Mouse (Mus musculus) right cerebral cortex, postnatal 10 days (tissue): Measurements from ENCODE around the gene Inafm1.
A peak's percentile ranks its signal among the peaks of the same experiment; 100 is the strongest.
"Not testable (repeated sequence)": the region's sequence is repeated elsewhere in the genome, so short reads cannot be mapped to it uniquely, and the experiment has no call there.

Experiments used
- DNase-seq, 2 experiments: peaks; one replicate each; pipeline ENCODE4 v3.0.0; 2021; ENCODE audit warnings: low spot score in 2 of 2

Gene Inafm1

DNA sequence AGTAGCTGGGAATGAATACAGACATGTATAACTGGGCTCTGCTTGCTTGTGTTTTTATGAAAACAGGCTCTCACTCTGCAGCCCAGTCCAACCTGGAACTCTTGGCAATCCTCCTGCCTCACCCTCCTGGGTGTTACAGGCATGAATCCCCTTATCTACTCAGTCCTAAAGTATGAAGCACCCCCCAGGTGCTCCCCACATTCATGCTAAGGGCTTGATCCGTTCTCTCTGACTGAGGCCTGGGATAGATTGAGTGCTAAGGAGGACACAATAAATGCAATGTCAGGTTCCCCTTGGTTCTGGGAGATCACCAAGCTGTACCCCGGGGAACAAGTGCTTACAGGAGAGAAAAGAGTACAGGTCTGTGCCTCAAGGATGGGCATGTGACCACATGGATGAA lies 24.2 kb upstream of the Inafm1 start:
- DNase-seq, result no peak

DNA sequence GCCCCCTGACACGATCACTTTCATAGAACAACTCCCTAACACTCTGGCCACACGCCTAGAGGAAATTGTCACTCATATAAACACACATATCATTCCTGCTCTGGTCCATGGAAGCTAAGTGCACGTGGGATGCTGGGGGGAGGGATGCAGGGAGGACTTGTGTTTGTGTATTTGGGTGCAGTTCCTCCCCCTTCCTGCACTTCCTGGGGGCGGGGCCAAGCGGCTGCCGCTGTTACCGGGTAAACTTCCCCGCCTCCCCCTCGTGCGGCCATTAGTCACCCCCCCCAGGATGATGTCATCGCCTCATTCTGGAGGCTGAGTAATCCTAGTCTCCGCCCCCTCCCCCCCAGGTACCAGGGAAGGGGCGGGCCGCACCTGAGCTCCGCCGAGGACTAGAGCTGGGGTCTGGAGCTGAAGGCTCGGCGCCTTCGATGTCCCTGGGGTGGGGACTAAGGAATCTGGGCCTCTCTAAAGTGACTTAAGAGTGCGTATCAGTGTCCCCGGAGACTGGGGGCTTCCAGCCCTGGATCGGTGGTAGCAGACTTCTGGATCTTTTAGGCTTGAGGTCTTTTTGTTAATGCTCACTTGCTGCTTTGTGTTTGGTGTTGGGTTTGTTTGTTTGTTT lies 23.5 kb upstream of the Inafm1 start:
- DNase-seq, result peak; percentile 87 to 88

DNA sequence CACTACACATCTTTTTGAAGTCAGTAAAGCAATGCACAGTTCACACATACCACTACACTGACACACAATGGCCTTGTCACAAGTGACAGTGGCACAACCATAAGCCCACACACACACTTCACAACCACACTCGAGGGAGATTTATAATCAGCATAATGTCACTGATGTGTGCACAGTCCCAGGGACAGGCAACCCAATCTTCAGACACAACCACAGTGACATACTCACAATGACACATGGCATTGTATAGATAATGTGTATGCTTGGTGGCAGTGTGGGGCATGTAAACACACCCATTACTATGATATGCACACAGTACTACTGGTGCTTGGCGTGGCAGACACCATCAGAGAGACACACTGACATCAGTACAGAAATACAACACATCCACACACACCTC lies 22.7 kb upstream of the Inafm1 start:
- DNase-seq, result peak in 1 of 2 experiments; percentile 27

DNA sequence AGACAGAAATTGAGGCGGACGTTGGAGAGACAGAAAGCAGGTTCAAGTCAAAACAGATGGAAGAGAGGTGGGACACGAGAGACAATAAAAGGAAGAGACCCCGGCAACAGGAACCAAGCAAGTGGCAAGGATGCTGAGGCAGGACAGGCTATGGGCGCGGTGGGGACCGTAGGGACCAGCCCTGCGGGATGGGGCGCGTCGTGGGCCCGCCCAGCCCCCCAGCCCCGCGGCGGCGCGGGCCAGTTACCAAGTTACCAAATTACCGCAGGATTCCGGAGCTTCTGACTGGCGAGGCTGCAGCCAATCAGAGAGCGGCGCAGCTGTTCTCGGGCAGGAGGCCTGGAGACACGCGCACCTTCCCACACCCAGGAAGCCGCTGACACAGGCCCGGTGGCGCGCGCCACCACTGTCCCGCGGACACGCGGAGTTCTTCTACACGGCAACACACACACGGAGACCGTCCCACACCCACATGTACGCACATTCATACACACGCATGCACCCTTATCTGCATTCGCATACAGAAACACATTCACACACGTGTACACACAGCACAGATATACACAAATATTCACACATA lies 22.0 kb upstream of the Inafm1 start:
- peak; percentile 87 to 92 for DNase-seq

DNA sequence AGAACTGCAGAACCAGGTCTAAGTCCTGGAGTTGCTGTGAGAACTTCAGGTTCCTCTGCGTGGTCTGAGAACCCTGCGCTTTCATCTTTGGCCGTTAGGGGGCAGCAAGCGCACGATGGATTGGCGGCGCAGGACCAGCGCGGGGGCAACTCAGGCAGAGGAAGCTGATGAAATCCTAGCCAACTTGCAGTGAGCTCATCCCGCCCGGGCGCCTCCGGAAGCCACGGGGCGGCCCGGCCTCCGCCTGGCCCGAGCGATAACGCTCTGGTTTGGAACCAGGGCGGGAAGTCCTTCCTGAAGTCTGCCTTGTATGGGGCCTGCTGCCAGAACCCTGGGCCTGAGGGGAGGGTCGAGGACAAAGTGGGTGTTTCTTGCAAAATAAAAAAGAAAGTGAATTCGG lies 21.4 kb upstream of the Inafm1 start:
- peak; percentile 92 to 95 for DNase-seq

DNA sequence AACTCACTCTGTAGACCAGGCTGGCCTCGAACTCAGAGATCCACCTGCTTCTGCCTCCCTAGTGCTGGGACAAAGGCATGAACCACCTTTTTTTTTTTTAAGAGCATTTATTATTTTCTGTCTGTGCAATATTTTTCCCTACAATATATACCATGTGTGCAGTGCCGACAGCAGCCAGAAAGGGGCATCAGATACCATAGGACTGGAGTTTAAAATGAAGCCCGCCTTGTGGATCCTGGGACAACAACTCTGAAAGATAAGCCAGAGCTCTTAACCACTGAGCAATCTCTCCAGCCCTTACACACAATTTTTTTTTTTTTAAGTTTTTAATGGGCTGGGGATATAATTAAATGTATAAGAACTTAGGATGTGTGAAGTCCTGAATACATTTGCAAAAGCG lies 20.9 kb upstream of the Inafm1 start:
- peak; percentile 64 to 68 for DNase-seq

DNA sequence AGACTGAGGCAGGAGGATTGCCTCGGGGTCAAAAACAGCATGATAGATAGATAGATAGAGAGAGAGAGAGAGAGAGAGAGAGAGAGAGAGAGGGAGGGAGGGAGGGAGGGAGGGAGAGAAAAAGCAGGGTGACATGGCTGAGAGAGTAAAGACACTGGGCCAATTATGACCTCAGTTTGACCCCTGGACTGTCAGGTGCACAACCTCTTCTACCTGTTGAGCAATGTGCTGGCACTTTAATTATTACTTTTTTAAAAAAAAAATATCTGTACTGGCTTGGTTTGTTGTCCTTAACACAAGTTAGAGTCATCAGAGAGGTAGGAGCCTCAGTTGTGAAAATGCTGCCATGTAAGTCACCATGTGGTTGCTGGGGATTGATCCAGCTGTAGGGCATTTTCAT lies 14.4 kb upstream of the Inafm1 start:
- no peak for DNase-seq

DNA sequence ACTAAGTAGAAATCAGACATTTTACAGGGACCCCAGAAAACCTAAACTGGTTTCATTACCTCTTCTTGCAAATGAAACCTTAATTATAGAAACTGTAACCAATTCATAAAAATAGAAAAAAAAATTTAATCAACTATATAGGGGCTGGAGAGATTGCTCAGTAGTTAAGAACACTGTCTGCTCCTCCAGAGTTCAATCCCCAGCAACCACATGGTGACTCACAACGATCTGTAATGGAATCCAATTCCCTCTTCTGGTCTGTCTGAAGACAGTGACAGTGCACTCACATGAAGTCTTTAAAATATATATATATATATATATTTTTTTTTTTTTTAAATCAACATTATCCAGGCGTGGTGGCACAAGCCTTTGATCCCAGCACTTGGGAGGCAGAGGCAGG lies 13.6 kb upstream of the Inafm1 start:
- DNase-seq, result no peak

DNA sequence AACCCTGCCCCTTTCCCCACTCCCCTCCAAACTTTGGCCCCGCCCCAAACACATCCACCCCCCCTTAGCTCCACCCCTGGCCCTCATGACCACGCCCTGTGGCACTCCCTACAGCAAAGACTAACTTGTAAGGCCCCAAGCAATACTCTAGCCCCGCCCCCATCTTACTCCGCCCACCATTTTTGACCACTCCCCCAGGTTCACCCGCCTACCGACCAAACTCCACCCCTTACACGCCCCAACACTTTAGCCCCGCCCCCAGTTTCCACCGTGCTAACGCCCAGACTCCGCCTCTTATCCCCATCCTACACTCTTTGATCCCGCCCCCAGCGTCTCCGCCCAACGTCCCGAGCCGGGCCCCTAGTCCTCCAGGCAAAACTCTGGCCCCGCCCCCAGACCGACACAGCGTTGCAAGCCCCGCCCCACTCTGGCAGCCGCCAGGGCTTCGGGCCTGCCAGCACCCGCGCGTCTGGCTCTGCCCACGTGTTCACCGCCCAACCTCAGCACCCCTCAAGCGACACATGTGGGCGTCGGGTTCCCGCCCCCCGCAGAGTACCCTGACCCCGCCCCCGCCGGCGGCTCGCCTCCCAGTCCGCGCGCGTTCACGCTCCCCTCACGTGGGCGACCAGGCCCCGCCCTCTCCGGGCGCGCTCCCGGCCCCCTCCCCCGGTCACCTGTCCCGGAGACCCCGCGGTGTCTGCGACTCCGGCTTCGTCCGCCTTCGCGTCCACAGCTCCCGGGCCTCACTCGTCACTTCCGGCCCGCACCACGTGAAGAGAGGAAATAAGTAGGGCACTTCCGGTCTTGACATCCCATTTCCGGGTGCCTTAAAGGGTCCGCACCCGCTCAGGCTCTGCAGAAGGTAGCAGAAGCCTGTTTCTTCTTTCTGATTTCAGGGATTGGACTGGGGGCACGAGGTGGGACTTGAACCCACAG lies 12.9 kb upstream of the Inafm1 start, which contains the start of gene Ccdc9:
Ccdc9 (minus strand) TSS at position 770 of the 936 bp plus-strand sequence.
- DNase-seq, result peak; percentile 99 to 100

DNA sequence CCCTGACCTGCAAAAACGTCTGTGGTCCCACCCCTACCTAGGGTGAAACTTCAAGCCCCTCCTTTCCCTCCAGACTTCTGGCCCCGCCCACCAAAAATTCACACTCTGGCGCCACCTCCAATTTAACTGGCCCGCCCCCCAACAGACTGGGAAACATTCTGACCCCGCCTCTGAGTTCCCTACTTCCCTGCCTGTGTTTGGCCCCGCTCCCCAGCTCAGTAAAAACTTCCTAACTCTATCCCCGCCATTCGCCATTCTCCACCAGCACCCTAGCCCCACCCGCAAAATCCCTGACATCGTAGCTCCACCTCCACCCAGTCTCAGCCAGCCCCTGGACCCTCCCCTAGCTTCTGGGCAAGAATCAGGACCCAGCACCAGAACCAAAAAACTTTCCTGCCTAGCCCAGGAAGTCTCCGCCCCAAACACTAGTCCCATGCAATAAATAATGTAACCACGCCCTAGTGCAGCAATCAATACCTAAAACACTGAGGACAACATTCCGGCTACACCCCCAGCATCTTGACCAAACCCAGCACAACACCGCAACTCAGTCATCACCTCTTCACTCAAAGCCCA lies 12.1 kb upstream of the Inafm1 start:
- DNase-seq, result peak; percentile 69 to 72

DNA sequence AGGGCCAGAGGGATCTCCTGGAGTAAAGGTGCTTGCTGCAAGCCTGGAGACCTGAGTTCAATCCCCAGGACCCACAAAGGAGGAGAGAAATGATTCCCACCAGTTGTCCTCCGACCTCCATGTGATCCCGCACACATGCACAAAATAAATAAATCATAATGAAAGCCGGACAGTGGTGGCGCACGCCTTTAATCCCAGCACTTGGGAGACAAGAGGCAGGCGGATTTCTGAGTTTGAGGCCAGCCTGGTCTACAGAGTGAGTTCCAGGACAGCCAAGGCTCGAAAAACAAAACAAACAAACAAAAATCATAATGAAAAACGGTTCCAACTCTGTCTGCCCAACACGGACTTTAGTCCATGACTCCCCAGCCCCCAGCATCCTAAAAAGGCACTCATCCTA lies 11.5 kb upstream of the Inafm1 start:
- peak in 1 of 2 experiments; percentile 34 for DNase-seq

DNA sequence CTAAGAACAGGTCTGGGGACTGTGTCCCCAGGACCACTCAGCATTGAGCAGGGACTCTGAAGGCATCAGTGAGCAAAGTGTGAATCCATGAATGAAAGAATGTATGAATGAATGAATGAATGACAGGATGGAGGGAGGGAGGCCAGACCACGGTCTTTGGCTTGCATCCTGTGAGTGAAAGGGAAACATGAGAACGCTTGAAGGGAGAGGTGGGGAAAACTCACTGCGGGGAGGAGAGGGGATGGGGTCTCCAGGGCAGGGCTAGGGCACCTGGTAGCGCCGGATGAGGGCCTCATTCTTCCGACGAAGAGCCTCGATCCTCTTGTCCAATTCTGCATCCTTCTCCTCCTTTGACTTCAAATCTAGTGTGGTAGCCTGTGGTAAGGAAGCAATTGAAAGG lies 10.6 kb upstream of the Inafm1 start:
- peak in 1 of 2 experiments; percentile 23 for DNase-seq

DNA sequence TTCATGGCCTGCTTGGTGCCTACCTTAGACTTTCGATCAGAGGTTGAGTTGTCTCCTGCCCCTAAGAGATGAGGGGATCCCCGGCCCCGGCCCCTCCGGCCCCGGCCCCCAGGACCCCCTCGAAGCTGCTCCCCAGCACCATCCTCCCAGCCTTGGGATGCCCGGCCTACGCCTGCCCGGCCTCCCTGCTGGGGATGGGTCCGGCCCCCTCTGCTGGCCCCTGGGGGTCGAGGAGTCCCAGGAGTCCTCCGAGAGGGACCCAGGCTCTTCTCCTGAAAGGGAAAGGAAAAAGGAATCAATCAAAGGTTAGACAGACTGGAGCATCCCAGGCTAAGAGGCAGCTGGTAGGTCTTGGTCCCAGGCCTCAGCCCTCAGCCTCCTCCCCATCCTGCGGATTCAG lies 8.9 kb upstream of the Inafm1 start:
- DNase-seq, result no peak

DNA sequence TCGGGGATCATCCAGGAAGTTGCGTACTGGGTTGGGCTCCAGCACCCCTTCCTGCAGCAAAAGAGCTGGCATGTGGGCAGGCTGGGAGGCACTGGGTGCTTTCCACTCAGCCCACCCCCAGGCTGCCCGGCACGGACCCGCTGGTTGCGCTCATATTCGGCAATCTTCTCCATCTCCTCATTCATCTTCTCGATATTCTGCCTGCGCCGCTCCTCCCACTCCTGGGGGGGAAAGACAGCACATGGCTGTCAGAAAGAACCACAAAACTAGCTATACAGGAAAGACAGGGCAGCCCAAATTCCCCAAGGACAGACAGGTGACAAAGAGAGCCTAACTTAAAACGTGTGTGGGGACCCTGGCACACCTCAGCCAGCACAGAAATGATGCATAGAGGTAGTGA lies 7.3 kb upstream of the Inafm1 start:
- peak in 1 of 2 experiments; percentile 32 for DNase-seq

DNA sequence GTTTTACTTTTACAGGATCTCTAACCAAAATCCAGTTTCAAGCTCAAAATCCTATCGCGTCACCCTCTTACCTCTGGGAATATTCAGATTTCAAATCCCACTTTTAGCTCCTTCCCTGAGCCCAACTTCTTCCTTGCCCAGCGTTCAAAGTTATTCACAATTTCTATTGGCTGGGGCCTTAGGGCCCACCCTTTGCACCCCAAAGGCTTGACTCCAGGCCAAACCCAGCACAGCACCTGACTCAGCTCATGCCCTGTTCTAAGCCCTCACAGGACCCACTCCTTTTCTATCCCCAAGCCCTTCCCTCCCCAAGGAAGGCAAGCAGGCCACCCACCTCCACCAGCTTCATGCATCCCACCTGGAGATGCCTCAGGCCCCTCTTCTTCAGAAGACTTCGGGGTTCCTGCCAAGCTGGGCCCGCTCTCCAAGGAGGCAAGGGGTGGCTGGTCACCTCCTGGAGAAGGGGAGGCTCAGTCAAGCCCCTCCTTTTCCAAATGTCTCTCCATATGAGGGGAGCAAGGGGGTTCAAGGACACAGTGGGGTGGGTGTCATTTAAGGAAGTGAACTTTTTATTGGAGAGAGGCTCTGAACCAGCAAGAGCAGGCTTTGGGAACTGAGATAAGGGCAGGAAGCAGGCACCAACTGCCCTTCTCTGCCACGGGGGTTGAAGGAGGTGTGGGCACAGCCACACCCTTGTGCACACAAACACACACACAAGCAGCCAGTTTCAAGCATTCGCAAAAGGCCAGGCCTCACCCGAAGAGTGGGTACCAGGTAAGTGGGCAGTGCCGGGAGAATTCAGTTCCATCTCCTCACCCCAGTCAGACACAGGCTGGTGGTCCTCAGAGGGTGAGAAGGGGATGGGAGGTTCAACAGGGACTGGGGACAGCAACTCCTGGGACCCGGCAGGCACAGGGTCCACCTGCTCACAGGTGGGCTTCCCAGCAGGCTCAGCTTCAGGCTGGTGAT lies 1.8 kb upstream of the Inafm1 start:
- peak in 1 of 2 experiments; percentile 28 for DNase-seq

DNA sequence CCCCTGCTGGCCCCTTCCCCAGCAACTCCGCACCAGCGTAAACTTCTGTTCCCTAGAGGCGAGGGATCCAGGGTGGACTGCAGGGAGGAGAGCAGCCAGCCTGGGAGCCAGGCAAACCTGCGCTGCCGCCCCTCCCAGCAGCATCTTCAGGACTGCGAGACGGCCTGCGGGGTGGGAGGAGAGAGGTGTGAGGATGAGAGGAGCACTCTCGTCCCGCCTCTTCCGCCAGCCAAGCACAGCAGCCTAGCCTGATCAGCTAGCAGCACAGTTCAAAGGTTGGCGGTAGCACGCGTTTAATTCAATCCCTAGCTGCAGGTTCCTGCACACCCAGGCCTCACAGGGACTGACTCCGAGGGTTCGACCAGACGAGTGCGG lies 336 bp upstream of the Inafm1 start:
- peak; percentile 76 to 80 for DNase-seq

DNA sequence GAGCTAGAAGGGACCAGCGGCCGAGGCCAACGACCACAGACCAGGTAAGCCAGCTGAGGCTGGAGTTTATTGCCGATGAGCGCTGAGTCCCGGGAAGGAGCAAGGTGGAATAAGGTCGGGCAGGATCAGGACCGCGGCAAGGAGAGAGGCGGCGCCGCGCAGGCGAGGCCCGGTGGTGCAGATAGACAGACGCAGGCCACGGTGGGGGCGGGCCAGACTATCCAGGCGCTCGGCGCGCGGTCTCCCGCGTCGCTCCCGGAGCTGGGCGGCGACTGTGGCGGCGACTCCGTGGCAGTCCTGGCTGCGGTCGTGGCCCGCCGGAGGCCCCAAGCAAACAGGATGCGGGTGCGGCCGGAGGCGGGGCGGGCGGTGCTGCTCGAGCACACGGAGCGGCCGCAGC lies 736 bp downstream of the Inafm1 start:
- DNase-seq, result peak; percentile 82

DNA sequence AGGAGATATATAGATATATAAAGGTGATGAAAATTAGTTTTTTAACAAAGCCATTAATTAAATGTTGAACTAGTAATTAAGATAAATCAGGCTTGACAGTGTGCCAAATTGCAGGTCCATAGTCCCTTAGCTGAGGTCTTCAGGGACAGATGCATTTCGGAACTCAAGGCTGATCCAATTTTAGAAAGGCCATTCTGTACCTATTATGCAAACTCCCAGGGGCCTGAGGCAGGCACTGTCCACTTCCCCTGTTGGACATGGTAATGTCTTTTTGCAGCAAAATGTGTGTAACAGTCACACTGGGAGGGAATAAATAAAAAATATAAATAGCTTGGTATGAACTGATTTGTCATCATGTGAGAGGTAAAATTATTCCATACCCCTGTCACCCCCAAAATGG lies 2.3 kb downstream of the Inafm1 start:
- no peak for DNase-seq

DNA sequence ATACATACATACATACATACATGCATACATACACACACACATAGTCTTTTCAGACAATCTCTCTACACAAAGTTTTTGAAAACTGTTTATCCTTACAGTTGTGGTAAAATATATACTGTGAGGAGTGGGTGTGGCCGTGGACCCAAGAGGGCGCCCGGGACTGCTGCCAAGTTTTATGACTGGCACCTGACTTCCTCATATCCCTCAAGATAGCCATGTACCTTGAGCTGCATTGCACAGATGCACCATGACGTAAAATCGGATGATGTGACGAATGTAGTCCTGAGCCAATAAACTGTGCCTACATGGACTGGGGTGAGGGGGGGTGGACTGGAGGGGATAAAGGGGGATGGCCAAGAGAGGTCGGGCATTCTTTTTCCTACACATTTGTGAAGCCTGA lies 6.8 kb downstream of the Inafm1 start:
- DNase-seq, result not testable (repeated sequence)

DNA sequence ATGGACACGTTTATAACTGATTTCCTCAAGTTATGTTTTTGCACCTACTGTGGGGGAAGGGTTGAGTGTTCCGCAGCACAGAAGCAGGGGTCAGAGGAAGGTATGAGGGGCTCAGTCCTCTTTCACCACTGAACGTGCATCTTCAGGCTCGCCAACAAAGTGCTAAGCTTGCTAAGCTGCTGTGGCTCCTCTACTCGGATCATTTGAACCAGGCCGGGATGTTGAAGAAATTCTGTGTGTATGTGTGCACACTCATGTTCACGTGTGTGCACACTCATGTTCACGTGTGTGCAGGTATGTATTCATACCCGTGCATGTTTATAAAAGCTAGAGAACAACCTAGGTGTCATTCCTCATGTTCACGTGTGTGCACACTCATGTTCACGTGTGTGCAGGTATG lies 7.6 kb downstream of the Inafm1 start:
- DNase-seq, result no peak

DNA sequence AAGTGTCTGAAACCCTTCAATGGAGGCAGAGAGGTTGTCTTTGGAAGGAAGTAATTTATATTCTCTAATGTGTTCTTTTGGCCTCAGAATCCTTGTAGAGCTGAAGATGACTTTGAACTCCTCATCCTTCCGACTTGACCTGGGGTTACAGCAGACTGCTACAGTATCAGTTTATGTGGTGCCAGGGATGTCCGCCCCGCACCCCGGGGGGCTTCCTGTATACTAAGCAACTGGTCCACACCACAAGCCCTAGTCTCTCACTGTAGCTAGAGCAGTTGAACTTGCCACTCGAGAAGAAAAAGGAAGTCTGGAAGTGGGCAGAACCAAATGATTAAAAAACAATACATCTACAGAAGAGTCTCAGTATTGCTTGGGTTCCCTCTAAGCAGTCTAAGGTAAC lies 9.6 kb downstream of the Inafm1 start:
- DNase-seq, result no peak
